ENCODE assay signal across 29 mouse cellular contexts in genomic region chr17:25096221-25096620, GRCm38 (mm10). TPM values are rescaled to one million over a fixed set of nuclear protein-coding genes. Genes with fewer than 3 reads are reported as not detected.
DNase-seq lines count a peak whose midpoint lies in the region; ATAC-seq lines count a peak whose summit lies in the region.
"Had no signal": no experiment of that assay in that cellular context is flagged by ENCODE, and none has a peak within 500 bp of the region (broad histone marks: within the 10 kb centered on the region; RNA-seq: fewer than 3 reads in every experiment).

No protein-coding gene starts in this region.

- H3K4me1 ChIP-seq in liver, embryonic 12.5 days = peaks cover 35% of the 10 kb centered on the region
- H3K4me1 ChIP-seq: embryonic facial prominence, embryonic 12.5 days; heart, embryonic 13.5 days had no signal

- peak; percentile 37 for DNase-seq in cerebellum, adult 11 months
- no peak for DNase-seq in cerebellum, postnatal 4 days (ENCODE audit: low spot score in 2 of 2)
- no peak for DNase-seq in liver
- DNase-seq in cerebellum, postnatal 10 days = peak; percentile 43 to 48
- peak; percentile 79 to 82 for DNase-seq in kidney, postnatal 25 days
- DNase-seq in ovary, postnatal 10 days (ENCODE audit: low spot score) = no peak
- no peak for DNase-seq in MN1 (ENCODE audit: low spot score)
- DNase-seq: adrenal gland, postnatal 10 days; forebrain, postnatal 0 days; gastrocnemius, postnatal 25 days; heart, adult 18-20 months; heart, postnatal 14 days; layer of hippocampus, postnatal 36 days; lung, postnatal 4 days; midbrain, embryonic 14.5 days had no signal

- peaks cover 99% of the 10 kb centered on the region for H3K36me3 ChIP-seq in liver, embryonic 12.5 days

- no peak overlapping the region for H3K4me3 ChIP-seq in liver, embryonic 12.5 days
- H3K4me3 ChIP-seq: embryonic facial prominence, embryonic 12.5 days; heart, embryonic 13.5 days; layer of hippocampus, adult 2 months; myocyte had no signal

- no peaks in the 10 kb centered on the region for H3K27me3 ChIP-seq in liver, embryonic 12.5 days (replicated peaks)
- H3K27me3 ChIP-seq: embryonic facial prominence, embryonic 12.5 days; heart, embryonic 13.5 days had no signal

- no peak overlapping the region for H3K4me2 ChIP-seq in liver, embryonic 12.5 days
- H3K4me2 ChIP-seq: embryonic facial prominence, embryonic 12.5 days; heart, embryonic 13.5 days had no signal

- H3K9me3 ChIP-seq in liver, embryonic 12.5 days (replicated peaks) = no peaks in the 10 kb centered on the region
- H3K9me3 ChIP-seq: embryonic facial prominence, embryonic 12.5 days; heart, embryonic 13.5 days had no signal

- H3K27ac ChIP-seq in liver, embryonic 12.5 days = peak overlapping the region; percentile 21
- H3K27ac ChIP-seq: embryonic facial prominence, embryonic 12.5 days; heart, embryonic 13.5 days; hindbrain, postnatal 0 days; layer of hippocampus, adult 2 months; liver, embryonic 14.5 days; stomach, postnatal 0 days had no signal

- no peak for ATAC-seq in liver, embryonic 12.5 days
- ATAC-seq: forebrain, postnatal 0 days; hindbrain, postnatal 0 days; intestine, embryonic 16.5 days had no signal

- peak overlapping the region; percentile 37; the same call in 1 of the 2 replicates for H3K9ac ChIP-seq in liver, embryonic 12.5 days
- H3K9ac ChIP-seq: embryonic facial prominence, embryonic 12.5 days; forebrain, postnatal 0 days; heart, embryonic 13.5 days; liver, embryonic 14.5 days had no signal

- WGBS in liver, embryonic 12.5 days (ENCODE audit: insufficient replicate concordance) = 84% methylated on average over 2 of the region's 2 CpGs

RNA-seq across cellular contexts. Expression of gene Tmem204, which starts 12.8 kb away (rescaled TPM):
- polyA plus RNA-seq in liver, embryonic 12.5 days (2016; fragmentation: Nextera tagmentation; extraction: Ambion mirVana) = 6.1 and 7.2 TPM in 2 replicates

RNA-seq across cellular contexts. Expression of gene Telo2, which starts 19.5 kb away (rescaled TPM):
- 25.6 and 28.6 TPM in 2 replicates for polyA plus RNA-seq in liver, embryonic 12.5 days (2016; fragmentation: Nextera tagmentation; extraction: Ambion mirVana)

RNA-seq across cellular contexts. Expression of gene Ptx4, which starts 24.3 kb away (rescaled TPM):
- polyA plus RNA-seq in liver, embryonic 12.5 days (2016; fragmentation: Nextera tagmentation; extraction: Ambion mirVana) = not detected in 2 replicates
- polyA plus RNA-seq: hindbrain, embryonic 11.5 days; liver, embryonic 14.5 days; lung, embryonic 16.5 days; midbrain, embryonic 14.5 days; myocyte; neural tube, embryonic 14.5 days; thymus, postnatal 0 days; urinary bladder, adult 2 months had no signal

RNA-seq across cellular contexts. Expression of gene Clcn7, which starts 37.0 kb away (rescaled TPM):
- 13.7 and 14.8 TPM in 2 replicates for polyA plus RNA-seq in liver, embryonic 12.5 days (2016; fragmentation: Nextera tagmentation; extraction: Ambion mirVana)

Comparison
In these comparisons a context has a peak if more than half of its experiments do, and no peak if none do; other contexts are left out.
1. DNase-seq: peak in cerebellum, adult 11 months (single experiment), cerebellum, postnatal 10 days (2 of 2) and kidney, postnatal 25 days (2 of 2); none in cerebellum, postnatal 4 days (0 of 2), liver (single experiment), ovary, postnatal 10 days (single experiment) and MN1 (single experiment).